Mouse (Mus musculus): ENCODE data around the gene 4930469K13Rik. TPM values are rescaled to one million over a fixed set of nuclear protein-coding genes. Genes with fewer than 3 reads are reported as not detected.
"Not testable (repeated sequence)": the region's sequence is repeated elsewhere in the genome, so short reads cannot be mapped to it uniquely, and the experiment has no call there.

Gene 4930469K13Rik
- not detected for total RNA-seq (2021)
- long read RNA-seq, experiment 1, result 0 reads
- long read RNA-seq, experiment 2, partial matches to known transcripts, result 0 of 1 reads
- long read RNA-seq, experiment 2, other reads (novel, unspliced or antisense), result 1 of 1 reads

DNA sequence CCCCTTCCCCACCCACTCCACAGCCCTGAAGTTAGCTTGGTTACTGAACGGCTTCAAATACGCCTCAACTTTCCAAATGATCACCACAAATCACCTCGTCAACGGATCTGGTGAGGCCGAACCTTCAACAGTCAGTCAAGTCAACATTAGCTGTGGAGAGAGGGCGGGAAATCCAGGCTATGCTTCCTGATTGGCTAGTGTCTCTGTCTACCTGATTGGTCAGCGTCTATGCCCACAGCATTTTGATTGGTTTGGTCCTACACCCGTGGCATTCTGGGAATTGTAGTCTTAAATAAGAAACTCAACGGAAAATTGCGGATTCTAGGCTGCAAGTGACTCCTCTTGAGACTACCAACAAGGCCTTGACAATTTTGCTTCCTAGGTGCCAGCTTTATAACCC, at the start of gene 4930469K13Rik:
4930469K13Rik (minus strand) TSS at position 133 of the 400 bp plus-strand sequence.
- Histone ChIP-seq H3K4me3 (no peak within 1 kb of the TSS), H3K27ac (no peak within 1 kb of the TSS)
- DNase-seq (ENCODE audit: low spot score in 2 of 2), result no peak
- TF ChIP-seq CTCF (conservative IDR thresholded peaks at IDR 0.05), result no peak

DNA sequence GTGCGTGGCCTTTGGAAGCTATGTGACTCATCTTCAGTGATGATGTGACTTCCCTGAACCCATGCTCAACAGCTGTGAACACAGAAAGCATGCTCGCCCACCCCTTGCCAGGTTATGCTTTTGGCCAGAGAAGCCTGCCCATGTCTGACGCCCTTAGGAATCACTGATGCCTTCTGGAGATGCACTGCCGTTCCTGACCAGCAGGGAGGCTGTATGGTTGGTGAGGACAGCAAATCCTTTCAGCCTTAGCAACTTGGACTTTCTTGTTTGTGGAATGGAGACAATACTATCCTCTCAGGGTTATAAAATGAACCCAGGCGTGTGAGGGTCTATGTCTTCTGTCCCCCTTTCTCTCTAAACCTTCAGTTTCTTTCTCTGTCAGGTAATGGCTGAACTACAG, 48.6 kb upstream of the 4930469K13Rik start:
- no peak for DNase-seq (ENCODE audit: low spot score in 2 of 2)
- Histone ChIP-seq H3K4me3 (no peak overlapping the region), H3K27ac (no peak overlapping the region)
- peak; percentile 58 for TF ChIP-seq CTCF (conservative IDR thresholded peaks at IDR 0.05)

DNA sequence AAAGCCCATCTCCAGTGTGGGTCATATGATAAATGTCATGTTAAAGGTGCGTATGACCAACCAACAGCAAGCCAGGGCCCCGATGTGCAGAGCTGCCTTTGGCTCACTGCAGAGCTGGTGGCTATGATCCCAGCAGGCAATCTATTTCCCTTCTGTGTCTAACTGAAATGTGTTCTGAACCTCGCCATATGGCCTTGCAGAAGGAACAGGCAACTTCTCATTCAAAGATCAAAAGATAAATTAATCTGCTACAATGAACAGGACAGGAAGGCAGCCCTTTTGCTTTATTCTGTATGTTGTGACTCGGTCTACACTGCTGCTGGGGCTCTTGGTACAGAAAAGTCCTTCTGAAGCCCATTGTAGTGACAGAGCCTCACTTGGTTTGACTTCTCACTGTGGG, 46.1 kb upstream of the 4930469K13Rik start:
- Histone ChIP-seq H3K27ac (no peak overlapping the region), H3K4me3 (no peak overlapping the region)
- peak; percentile 45 to 51 for DNase-seq (ENCODE audit: low spot score in 2 of 2)
- no peak for TF ChIP-seq CTCF (conservative IDR thresholded peaks at IDR 0.05)

DNA sequence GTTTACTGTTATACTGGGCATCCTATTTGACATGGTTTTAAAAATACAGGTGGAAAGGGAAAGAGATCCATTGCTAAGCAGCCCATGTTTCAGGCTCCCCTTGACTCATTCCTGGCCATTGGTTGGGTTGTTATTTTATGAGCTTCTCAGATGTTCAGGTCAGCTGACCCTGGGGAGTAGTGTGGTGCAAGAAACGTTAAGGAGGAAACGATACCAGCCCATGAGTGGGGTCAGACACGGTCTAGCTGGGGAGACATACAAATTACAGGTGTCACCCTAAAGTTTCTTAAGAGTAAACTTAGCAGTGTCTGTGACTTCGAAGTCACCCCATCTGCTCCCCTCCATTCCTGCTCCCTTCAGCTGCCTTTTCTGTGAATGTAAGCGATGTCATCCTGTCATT, 45.6 kb upstream of the 4930469K13Rik start:
- Histone ChIP-seq H3K4me3 (no peak overlapping the region), H3K27ac (no peak overlapping the region)
- DNase-seq (ENCODE audit: low spot score in 2 of 2), result no peak
- TF ChIP-seq CTCF (conservative IDR thresholded peaks at IDR 0.05), result no peak

DNA sequence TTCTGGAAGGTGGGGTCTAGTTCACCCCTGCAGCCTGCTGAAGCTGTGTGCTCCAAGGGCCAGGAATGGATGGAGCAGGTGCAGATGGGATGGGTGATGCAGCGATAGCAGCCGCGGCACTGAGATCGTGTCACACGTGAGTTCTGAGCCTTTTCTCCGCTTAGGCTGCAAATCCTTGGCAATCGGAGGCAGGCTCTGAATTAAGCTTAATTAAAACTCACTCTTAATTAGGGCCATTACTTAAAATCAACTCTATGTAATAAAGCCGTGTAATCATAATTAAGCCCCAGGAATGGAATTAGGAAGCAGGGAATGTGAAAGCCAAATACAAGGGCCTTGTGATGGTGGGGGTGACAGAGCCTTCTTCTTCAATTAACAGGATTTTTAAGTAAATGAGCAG, 40.9 kb upstream of the 4930469K13Rik start:
- Histone ChIP-seq H3K4me3 (no peak overlapping the region), H3K27ac (no peak overlapping the region)
- no peak for TF ChIP-seq CTCF (conservative IDR thresholded peaks at IDR 0.05)
- DNase-seq (ENCODE audit: low spot score in 2 of 2), result no peak

DNA sequence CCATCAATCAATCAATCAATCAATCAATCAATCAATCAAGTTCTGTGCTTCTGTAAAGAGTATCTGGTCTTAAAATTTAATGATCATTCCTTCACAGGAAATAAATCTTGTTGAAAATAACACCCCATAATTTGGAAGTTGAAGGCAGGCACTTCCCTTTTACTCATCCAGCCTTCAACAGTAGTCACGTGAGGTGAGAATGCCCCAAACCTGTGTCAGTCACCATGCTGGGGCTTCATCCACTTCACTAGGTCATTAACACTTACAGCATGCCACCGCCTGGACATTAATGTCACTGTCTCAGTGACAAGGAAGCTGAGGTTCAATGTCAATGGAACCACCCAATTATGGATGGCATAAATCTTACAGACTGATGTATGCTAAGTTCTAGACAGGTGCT, 30.1 kb upstream of the 4930469K13Rik start:
- no peak for TF ChIP-seq CTCF (conservative IDR thresholded peaks at IDR 0.05)
- DNase-seq (ENCODE audit: low spot score in 2 of 2), result no peak
- Histone ChIP-seq H3K27ac (no peak overlapping the region), H3K4me3 (no peak overlapping the region)

DNA sequence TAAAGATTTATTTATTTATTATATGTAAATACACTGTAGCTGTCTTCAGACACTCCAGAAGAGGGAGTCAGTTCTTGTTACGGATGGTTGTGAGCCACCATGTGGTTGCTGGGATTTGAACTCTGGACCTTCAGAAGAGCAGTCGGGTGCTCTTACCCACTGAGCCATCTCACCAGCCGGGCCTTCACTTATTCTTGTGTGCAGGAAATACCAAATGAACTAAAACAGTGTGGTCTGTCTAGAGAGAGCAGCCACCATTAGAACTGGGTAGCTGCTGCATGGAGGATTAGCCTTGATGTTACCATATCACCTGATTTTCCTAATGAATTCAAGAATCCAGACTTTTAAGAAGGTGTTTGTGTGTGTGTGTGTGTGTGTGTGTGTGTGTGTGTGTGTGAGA, 27.4 kb upstream of the 4930469K13Rik start:
- H3K27ac ChIP-seq; H3K4me3 ChIP-seq; DNase-seq (ENCODE audit: low spot score in 2 of 2): not testable (repeated sequence)

DNA sequence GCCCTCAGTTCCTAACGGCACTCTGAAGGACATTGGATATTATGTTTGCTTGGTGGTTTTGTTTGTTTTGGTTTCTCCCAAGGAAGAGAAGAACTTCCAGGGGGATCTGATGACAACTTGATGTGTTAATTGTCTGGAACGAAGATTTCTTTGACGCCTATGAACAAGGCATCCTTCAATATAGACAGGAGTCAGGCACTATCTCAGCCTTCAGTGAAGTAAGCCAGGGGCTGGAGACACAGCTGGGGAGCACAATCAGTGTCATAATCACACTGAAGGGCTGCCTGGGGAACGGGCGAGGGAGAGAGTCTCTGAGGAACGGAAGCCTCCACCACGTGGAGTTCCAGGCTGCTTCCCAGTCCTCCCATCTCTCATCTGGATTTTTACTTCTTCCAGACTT, 26.5 kb upstream of the 4930469K13Rik start:
- DNase-seq (ENCODE audit: low spot score in 2 of 2), result no peak
- H3K4me3 ChIP-seq, result no peak overlapping the region
- H3K27ac ChIP-seq, result no peak overlapping the region
- no peak for TF ChIP-seq CTCF (conservative IDR thresholded peaks at IDR 0.05)

DNA sequence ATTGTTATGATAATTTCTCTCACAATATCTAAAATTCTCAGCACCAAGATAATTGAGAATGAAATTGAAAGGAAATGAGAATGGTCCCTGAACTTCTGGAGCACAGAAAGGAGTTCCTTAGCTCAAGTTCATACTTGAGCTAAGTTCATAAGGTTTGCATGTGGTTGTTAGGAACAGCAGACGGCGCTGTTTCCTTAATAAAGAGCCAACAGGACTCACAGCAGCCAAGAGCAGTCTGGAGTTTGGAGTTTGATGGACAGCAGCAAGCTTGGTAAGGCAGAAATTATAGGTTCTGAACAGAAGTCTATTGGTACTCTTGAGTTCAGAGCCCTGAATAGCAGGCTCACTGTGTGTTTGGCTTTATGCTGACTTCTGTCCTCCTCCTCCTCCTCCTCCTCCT, 24.8 kb upstream of the 4930469K13Rik start:
- TF ChIP-seq CTCF (conservative IDR thresholded peaks at IDR 0.05), result peak; percentile 88
- DNase-seq (ENCODE audit: low spot score in 2 of 2), result peak; percentile 39 to 54
- Histone ChIP-seq H3K4me3 (no peak overlapping the region), H3K27ac (no peak overlapping the region)

DNA sequence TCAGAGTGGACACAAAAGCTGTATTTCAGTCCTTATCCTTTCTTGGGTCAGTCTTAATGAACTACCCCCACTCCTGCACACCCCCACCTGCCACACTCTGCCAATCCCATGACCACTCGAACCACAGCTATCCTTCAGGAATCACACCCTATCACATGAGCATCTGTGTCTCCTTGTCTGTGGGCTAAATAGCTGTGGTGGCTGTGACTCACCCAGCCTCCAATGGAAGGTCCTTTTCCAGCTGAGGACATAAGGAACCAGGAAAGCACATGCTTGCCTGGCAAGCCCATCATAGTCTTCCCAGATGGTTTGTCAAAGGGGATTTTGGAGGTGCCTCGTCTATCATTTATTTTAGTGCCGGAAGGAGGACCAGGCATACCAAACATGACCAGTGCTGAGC, 20.0 kb upstream of the 4930469K13Rik start:
- no peak for TF ChIP-seq CTCF (conservative IDR thresholded peaks at IDR 0.05)
- no peak overlapping the region for H3K27ac ChIP-seq
- H3K4me3 ChIP-seq, result no peak overlapping the region
- no peak for DNase-seq (ENCODE audit: low spot score in 2 of 2)

DNA sequence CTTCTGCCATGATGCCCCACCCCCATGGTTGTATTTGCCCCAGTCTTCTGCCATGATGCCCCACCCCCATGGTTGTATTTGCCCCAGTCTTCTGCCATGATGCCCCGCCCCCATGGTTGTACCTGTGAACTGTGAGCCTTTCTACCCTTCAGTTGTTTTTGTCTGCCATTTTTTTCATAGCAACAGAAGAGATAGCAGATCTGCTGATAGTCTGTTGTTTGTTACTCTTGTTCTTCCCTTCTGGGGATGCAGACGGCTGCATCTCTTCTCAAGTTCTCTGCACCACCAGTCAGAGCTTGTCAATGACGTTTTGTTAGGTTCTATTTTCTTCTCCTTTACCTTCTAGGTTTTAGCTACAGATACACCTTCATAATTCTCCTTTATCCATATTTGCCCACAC, 19.2 kb upstream of the 4930469K13Rik start:
- Histone ChIP-seq H3K4me3 (no peak overlapping the region), H3K27ac (no peak overlapping the region)
- no peak for DNase-seq (ENCODE audit: low spot score in 2 of 2)
- TF ChIP-seq CTCF (conservative IDR thresholded peaks at IDR 0.05), result no peak

DNA sequence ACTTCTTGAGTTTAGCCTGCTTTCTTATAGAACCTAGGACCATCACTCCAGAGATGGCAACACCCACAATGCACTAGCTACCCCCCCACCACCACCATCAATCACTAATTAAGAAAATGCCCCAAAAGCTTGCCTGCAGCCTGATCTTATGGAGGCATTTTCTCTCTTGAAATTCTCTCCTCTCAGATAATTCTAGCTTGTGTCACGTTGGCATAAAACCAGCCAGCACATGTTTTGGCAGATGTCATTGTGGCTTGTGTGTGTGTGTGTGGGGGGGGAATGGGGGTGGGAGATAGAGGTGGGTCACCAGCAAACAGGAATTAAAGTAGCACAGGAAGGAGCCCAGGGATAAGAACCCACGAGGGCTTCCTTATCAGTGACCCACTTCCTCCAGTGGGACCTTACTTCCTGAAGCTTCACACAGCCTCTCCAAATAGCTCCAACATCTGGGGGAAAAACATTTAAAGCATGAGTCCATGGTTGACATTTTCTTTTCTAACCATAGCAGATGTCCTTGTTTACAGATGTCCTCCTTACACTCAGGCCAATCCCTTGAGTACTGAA, 18.3 kb upstream of the 4930469K13Rik start:
- Histone ChIP-seq H3K4me3 (no peak overlapping the region), H3K27ac (no peak overlapping the region)
- TF ChIP-seq CTCF (conservative IDR thresholded peaks at IDR 0.05), result no peak
- DNase-seq (ENCODE audit: low spot score in 2 of 2), result no peak

DNA sequence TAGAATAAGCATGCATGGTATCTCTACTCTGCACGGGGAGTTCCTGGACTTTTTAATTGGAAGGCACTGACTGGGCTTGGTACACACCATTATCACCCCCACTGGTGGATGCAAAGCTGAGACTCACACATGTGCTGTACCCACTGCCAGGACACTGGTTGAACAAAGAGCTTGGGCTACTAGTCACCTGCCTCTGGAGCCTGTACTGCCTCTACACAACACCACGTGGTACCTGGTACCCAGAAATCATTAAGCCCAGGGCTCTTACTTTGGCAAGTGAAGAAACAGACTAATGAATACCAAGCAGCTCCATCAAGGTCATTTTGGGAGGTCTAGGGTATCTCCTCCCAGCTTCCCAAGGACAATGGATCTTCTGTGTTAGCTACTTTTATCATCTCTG, 15.4 kb upstream of the 4930469K13Rik start:
- no peak overlapping the region for H3K27ac ChIP-seq
- H3K4me3 ChIP-seq, result no peak overlapping the region
- DNase-seq (ENCODE audit: low spot score in 2 of 2), result no peak
- no peak for TF ChIP-seq CTCF (conservative IDR thresholded peaks at IDR 0.05)

DNA sequence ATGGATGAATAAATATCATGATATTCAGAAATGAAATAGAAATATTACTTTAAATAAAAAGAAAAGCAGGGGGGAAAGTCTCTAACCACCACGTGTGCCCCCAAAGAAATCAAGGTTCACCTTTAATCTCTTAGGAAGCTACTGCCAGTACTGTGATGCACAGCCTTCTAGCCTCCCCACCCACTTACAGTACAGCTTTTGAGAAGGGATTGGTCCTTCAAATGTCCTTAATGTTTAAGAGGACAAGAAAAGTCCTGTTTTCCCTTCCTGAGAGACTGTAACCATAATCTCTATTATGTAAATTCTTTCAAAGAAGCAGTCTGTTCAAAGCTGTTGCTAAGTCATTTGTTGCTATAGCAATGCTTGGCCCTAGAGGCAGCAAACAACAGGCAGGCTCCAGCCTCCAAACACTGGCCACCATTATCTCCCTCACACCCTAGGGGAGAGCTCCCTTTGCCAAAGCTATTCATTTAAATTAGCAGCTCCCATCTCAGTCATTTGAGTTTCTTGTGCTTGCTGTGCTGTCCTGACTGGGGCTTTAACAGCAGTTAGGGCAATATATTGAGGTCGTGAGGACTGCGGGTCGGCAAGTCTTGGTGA, 14.5 kb upstream of the 4930469K13Rik start:
- peak; percentile 30 for TF ChIP-seq CTCF (conservative IDR thresholded peaks at IDR 0.05)
- Histone ChIP-seq H3K27ac (peak overlapping the region; percentile 67; the same call in 1 of the 2 replicates), H3K4me3 (no peak overlapping the region)
- peak; percentile 31 to 39 for DNase-seq (ENCODE audit: low spot score in 2 of 2)

Data from layer of hippocampus, adult 2 months (tissue).